Mouse (Mus musculus) B cell, adult 67 days (primary cell): Measurements from ENCODE around the gene Taf1d. TPM values are rescaled to one million over a fixed set of nuclear protein-coding genes. Genes with fewer than 3 reads are reported as not detected.

Source experiments
- total RNA-seq, 2 experiments: library from RNA; stranded (reverse); gene quantifications; 4 replicates each; pipeline ENCODE4 v1.2.4; 2023

The Taf1d gene
- total RNA-seq = 100 to 1,000 TPM; 292 to 307 TPM

GRCm38 (mm10) chr9:15305503-15306397, at the start of gene Taf1d:
Gene Taf1d, plus strand, starts transcription at chr9:15306214.

GRCm38 (mm10) chr9:15279649-15280490, 26.1 kb upstream of the Taf1d start, which contains the start of gene Med17:
Gene Med17, minus strand, starts transcription at chr9:15279931.

GRCm38 (mm10) chr9:15306398-15307119, 545 bp downstream of the Taf1d start, which contains the start of gene 4931406C07Rik:
Gene 4931406C07Rik, minus strand, starts transcription at chr9:15306448.

GRCm38 (mm10) chr9:15357484-15358275, 51.7 kb downstream of the Taf1d start, which contains the start of gene Cep295:
Gene Cep295, minus strand, starts transcription at chr9:15357788.

Other genes with a start within 250 kb of the Taf1d start
- not detected for gene Hephl1, start 194.1 kb upstream of the Taf1d start, total RNA-seq
- gene Vstm5, start 67.2 kb upstream of the Taf1d start, total RNA-seq = not detected
- gene Med17, start 26.3 kb upstream of the Taf1d start, total RNA-seq = 10 to 100 TPM; 51.1 to 52.4 TPM
- 10 to 100 TPM in 1 of 2 experiments, 1 to 10 TPM in 1; 7.0 to 11.4 TPM for gene 4931406C07Rik, start 234 bp downstream of the Taf1d start, total RNA-seq
- gene Cep295, start 51.6 kb downstream of the Taf1d start, total RNA-seq = 10 to 100 TPM; 60.6 to 63.0 TPM
- gene Smco4, start 187.2 kb downstream of the Taf1d start, total RNA-seq = 10 to 100 TPM; 10.8 to 12.4 TPM